8 mouse cellular contexts compared by ENCODE assay signal in genomic region chr16:38346529-38347325, GRCm38 (mm10). TPM values are rescaled to one million over a fixed set of nuclear protein-coding genes. Genes with fewer than 3 reads are reported as not detected.
DNase-seq lines count a peak whose midpoint lies in the region; ATAC-seq lines count a peak whose summit lies in the region.

TSS of gene Cox17 (plus strand) at chr16:38346991.
TSS of gene Gm21987 (plus strand) at chr16:38347040.

- peak; percentile 98 for ATAC-seq in hindbrain, embryonic 11.5 days (ENCODE audit: low FRiP score)

- H3K27ac ChIP-seq in hindbrain, embryonic 11.5 days (ENCODE audit: low read depth, low read length) = peak within 1 kb of the TSS; percentile 74; the same call in 1 of the 2 replicates

- H3K4me3 ChIP-seq in hindbrain, embryonic 11.5 days (ENCODE audit: low read depth, low read length) = peak within 1 kb of the TSS; percentile 85

- H3K4me2 ChIP-seq in hindbrain, embryonic 11.5 days (replicated peaks; ENCODE audit: low read depth, low read length) = peak within 1 kb of the TSS; percentile 53

- peak; percentile 94 for DNase-seq in Muller cell, postnatal 12 days (ENCODE audit: inconsistent ontology term)
- DNase-seq in cerebellum, adult 9-11 months = peak; percentile 97
- peak; percentile 94 to 96 for DNase-seq in frontal cortex, adult 2 months (ENCODE audit: extremely low spot score in 1 of 2, low spot score in 1 of 2)
- DNase-seq in hindbrain, embryonic 11.5 days (ENCODE audit: low spot score) = peak; percentile 96
- DNase-seq in layer of hippocampus, postnatal 10 days (ENCODE audit: low spot score in 2 of 2) = peak; percentile 89 to 90
- DNase-seq in lung, postnatal 10 days = peak; percentile 96
- DNase-seq in ovary, postnatal 36 days (ENCODE audit: low spot score) = peak; percentile 85
- DNase-seq in thymus, postnatal 25 days = peak; percentile 91

- 3% methylated on average over 35 of the region's 35 CpGs for WGBS in hindbrain, embryonic 11.5 days

- H3K27me3 ChIP-seq in hindbrain, embryonic 11.5 days (ENCODE audit: control insufficient read depth, insufficient read depth, low read length) = no peaks in the 10 kb centered on the region

- H3K36me3 ChIP-seq in hindbrain, embryonic 11.5 days (ENCODE audit: control insufficient read depth, insufficient read depth, low read length) = no peaks in the 10 kb centered on the region

- H3K9me3 ChIP-seq in hindbrain, embryonic 11.5 days (ENCODE audit: control insufficient read depth, low read length) = no peaks in the 10 kb centered on the region

- H3K9ac ChIP-seq in hindbrain, embryonic 11.5 days (ENCODE audit: low read depth, low read length) = peak within 1 kb of the TSS; percentile 89

- H3K4me1 ChIP-seq in hindbrain, embryonic 11.5 days (replicated peaks; ENCODE audit: control insufficient read depth, insufficient read depth, low read length) = no peaks in the 10 kb centered on the region; the same call in 1 of the 2 replicates

RNA-seq across cellular contexts. Expression of gene Cox17, which starts in this region (rescaled TPM):
- 264 and 278 TPM in 2 replicates for polyA plus RNA-seq in frontal cortex, adult 2 months (2012; rRNA removed)
- 121 and 122 TPM in 2 replicates for polyA plus RNA-seq in hindbrain, embryonic 11.5 days (2014; fragmentation: Nextera tagmentation; extraction: Ambion mirVana)
- 10 to 100 TPM; 66.5 to 94.2 TPM for total RNA-seq in layer of hippocampus, postnatal 10 days (2021)

RNA-seq across cellular contexts. Expression of gene Gm21987, which starts in this region (rescaled TPM):
- polyA plus RNA-seq in frontal cortex, adult 2 months (2012; rRNA removed) = not detected in 2 replicates
- polyA plus RNA-seq in hindbrain, embryonic 11.5 days (2014; fragmentation: Nextera tagmentation; extraction: Ambion mirVana) = not detected in 2 replicates
- total RNA-seq in layer of hippocampus, postnatal 10 days (2021) = not detected

Comparison
In these comparisons a context has a peak if more than half of its experiments do, and no peak if none do; other contexts are left out.
1. Peak in every context shown above with its lines: DNase-seq, ATAC-seq, H3K4me3 ChIP-seq and H3K27ac ChIP-seq.